Mouse (Mus musculus) lung, postnatal 4 days (tissue): ENCODE results near the gene Chac1.

ENCODE experiments used
- DNase-seq, 2 experiments: peaks; one replicate each; pipeline ENCODE4 v3.0.0; 2021

Chac1 gene

GRCm38 (mm10) chr2:119327942-119328526 is 23.0 kb upstream of the Chac1 start:
- DNase-seq: no peak

GRCm38 (mm10) chr2:119328546-119328945 is 22.5 kb upstream of the Chac1 start:
- DNase-seq: no peak

GRCm38 (mm10) chr2:119329123-119329817 is 21.8 kb upstream of the Chac1 start:
- peak in 1 of 2 experiments; percentile 67 for DNase-seq

GRCm38 (mm10) chr2:119330795-119331194 is 20.2 kb upstream of the Chac1 start:
- no peak for DNase-seq

- DNase-seq: no peak
Measured at GRCm38 (mm10) chr2:119332177-119332661, 18.8 kb upstream of the Chac1 start.

GRCm38 (mm10) chr2:119334135-119334534 is 16.9 kb upstream of the Chac1 start:
- peak in 1 of 2 experiments; percentile 60 for DNase-seq

- no peak for DNase-seq
Measured at GRCm38 (mm10) chr2:119334964-119335525, 16.0 kb upstream of the Chac1 start.

GRCm38 (mm10) chr2:119335535-119335934 is 15.5 kb upstream of the Chac1 start:
- no peak for DNase-seq

- no peak for DNase-seq
Measured at GRCm38 (mm10) chr2:119336002-119336401, 15.0 kb upstream of the Chac1 start.

GRCm38 (mm10) chr2:119336470-119336869 is 14.6 kb upstream of the Chac1 start:
- no peak for DNase-seq

- DNase-seq: peak; percentile 94
Measured at GRCm38 (mm10) chr2:119337425-119338265, 13.4 kb upstream of the Chac1 start.

GRCm38 (mm10) chr2:119344537-119345138 is 6.4 kb upstream of the Chac1 start:
- DNase-seq: no peak

GRCm38 (mm10) chr2:119353707-119354106 is 2.7 kb downstream of the Chac1 start:
- DNase-seq: no peak

GRCm38 (mm10) chr2:119355089-119355488 is 4.1 kb downstream of the Chac1 start:
- DNase-seq: no peak

- no peak for DNase-seq
Measured at GRCm38 (mm10) chr2:119355651-119356050, 4.6 kb downstream of the Chac1 start.

- no peak for DNase-seq
Measured at GRCm38 (mm10) chr2:119356310-119356709, 5.3 kb downstream of the Chac1 start.

- peak in 1 of 2 experiments; percentile 34 for DNase-seq
Measured at GRCm38 (mm10) chr2:119356805-119357204, 5.8 kb downstream of the Chac1 start.

GRCm38 (mm10) chr2:119358249-119358648 is 7.2 kb downstream of the Chac1 start:
- no peak for DNase-seq

- DNase-seq: no peak
Measured at GRCm38 (mm10) chr2:119359721-119360291, 8.8 kb downstream of the Chac1 start.

- DNase-seq: peak in 1 of 2 experiments; percentile 41
Measured at GRCm38 (mm10) chr2:119364969-119365368, 13.9 kb downstream of the Chac1 start.

- no peak for DNase-seq
Measured at GRCm38 (mm10) chr2:119367346-119367745, 16.3 kb downstream of the Chac1 start.

- no peak for DNase-seq
Measured at GRCm38 (mm10) chr2:119370116-119370515, 19.1 kb downstream of the Chac1 start.
